Mouse (Mus musculus) retina, postnatal 7 days (tissue): ENCODE measurements at regions not wholly inside any gene's neighbourhood (a gene's known extent, or its start where the extent isn't known, plus 50 kb on each side); places are given as distances from the start of the nearest gene placed in this dataset.
A peak's percentile ranks its signal among the peaks of the same experiment; 100 is the strongest.

Source experiments
- DNase-seq: peaks from one replicate; pipeline ENCODE4 v3.0.0-alpha.2; 2012; ENCODE audit warnings: low read depth, low spot score

DNA sequence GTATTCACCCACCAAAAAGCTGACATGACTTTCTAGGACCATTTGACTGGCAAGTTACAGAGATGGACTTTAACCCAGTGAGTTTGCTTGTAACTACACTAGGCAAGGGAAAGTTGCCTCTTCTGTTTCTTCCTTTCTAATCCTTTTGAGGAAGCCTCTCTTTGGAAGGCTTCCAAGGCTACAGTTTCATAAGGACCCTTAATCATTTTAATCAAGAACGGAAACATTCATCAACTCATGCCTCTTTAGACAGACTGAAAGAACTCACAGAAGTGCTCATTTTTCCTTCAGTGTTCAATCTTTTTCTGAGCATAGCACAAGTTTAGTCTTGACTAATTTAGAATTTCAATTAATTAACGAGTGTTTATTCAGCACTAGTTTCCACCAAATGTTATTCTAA lies 84.2 kb downstream of the Ddx1 start:
- DNase-seq = no peak

DNA sequence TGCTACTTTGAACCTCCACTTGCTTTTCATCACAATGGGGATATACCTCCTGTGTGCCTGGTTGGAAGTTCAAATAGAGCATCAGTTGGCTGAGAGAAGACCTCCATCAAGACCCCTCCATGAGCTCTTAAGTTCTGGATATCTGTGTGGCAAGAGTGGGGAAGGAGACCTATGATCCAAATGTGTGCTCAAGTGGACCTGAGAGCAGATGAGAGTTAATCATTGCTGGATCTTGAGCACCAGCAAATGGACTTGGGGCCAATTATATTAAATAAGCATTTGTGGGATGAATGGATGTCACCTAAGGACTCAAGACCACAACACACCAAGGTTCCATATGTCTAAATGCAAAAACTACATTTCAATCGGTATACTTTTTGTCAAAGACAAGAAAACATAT lies 88.0 kb downstream of the Ddx1 start:
- DNase-seq = no peak

DNA sequence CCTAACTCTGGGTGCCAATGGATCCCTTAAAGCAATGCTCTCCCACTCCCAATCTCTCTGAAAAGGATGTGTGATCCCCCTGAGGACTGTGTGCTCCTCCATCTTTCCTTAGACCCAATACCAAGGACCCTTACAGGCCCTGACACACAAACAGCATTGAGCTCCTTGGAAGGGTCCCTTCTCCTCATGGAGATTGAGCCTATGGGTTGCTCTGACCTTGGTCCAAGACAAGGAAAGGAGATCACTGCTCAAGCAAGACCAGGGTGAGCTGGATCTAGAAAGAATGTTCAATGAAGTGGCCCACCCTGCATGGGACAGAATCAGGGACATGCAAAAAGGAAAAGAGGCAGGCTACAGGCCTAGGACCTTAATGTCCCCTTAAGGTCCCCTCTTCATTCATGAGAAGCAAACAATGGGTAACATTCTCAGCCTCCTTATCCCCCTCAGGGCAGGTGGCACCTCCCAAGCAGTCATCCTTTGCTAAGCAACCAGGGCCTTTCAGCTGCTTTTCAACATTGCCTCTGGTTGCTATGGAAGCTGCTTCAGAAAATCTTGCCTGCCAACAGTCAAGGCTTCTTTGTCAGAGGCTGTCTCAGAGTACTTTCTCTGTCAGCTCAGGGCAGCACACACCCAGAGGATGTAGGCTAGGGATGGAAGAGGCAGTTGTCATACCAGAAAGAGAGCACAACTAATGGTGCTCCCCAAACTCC lies 89.5 kb downstream of the Ddx1 start:
- no peak for DNase-seq

DNA sequence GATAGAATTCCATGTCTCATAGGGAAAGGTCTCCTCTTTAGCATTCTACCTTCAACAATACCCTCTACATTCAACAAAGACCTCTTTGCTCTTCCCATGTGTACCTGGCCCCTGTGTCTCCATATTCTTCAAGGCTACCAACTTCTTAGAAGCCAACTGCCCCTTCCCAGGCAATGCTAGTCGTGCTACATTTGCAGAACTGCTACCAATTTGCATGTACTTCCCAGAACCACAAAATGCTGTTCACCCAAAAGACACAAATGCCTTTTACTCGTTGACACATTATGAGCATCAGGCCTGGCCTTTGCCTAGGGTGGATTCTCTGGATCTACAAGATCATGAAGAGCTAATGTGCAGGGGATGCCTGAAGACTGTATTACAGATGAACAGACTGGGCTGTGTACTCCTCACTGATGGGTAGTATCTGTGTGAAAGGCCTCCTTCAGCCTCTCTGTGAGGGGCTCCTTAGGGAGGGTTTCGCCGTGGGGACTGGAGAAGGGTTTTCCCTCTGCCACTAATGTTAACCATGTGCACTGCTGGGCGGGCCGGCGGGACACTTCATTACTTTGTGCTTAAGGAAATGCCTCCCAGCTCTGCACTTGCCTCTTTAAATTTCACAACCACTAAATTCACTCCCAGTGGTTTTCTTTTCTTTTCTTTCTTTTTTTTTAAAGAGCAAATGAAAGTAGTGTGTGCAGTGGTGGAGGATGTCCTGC lies 91.2 kb downstream of the Ddx1 start:
- DNase-seq = no peak

DNA sequence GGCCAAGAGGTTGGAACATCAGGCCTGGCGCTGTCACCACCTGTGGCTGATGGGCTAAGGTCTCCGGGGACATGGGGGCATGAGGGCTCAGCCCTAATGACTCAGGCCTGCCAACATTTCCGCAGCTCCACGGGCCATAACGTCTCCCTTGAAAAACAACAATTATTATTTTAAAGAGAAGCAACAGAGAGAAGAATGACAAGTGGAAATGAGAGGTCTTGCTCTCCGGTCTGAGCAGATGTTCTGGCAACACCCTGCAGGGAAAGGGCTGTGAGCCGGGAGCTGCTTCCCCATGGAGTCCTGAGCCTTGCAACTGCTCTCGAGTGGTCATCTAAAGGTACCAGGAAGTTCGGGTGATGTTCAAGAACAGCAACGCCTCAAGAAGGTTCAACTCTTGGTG lies 91.9 kb downstream of the Ddx1 start:
- no peak for DNase-seq

DNA sequence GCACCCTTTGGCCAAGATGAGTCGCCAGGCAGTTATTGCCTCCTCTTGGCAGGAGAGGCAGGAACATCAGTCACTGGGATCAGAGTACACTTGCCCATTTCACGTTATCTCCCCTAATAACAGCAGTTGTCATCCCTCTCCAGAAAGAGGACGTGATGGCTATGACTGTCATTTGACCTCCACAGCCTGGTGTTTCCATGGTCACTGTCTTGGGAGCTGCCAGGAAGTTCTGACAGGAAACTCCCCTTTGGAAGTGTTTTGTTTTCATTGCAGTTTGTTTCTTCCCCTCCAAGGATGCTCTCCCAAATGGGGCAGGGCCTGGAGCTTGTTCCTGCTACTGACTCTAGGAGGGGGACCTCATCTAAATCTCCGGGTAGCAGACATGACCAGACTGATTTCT lies 98.3 kb downstream of the Ddx1 start:
- DNase-seq = no peak

DNA sequence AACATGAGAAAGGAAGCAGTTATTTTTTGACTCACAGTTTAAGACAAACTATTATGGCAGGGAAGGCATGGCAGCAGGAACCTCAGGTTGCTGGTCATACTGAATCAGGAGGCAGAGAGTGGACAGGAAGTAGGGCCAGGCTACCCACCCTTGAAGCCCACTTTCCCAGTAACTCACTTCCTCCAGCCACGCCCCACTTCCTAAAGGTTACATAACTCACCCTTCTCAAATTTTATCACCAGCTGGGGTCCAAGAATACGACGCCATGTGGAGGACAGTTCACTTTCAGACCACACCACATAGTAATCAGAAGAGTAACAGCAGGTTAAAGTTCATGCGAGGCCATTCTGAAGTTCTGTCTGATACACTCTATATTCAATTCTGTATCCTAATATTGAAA lies 101.8 kb downstream of the Ddx1 start:
- DNase-seq = no peak

DNA sequence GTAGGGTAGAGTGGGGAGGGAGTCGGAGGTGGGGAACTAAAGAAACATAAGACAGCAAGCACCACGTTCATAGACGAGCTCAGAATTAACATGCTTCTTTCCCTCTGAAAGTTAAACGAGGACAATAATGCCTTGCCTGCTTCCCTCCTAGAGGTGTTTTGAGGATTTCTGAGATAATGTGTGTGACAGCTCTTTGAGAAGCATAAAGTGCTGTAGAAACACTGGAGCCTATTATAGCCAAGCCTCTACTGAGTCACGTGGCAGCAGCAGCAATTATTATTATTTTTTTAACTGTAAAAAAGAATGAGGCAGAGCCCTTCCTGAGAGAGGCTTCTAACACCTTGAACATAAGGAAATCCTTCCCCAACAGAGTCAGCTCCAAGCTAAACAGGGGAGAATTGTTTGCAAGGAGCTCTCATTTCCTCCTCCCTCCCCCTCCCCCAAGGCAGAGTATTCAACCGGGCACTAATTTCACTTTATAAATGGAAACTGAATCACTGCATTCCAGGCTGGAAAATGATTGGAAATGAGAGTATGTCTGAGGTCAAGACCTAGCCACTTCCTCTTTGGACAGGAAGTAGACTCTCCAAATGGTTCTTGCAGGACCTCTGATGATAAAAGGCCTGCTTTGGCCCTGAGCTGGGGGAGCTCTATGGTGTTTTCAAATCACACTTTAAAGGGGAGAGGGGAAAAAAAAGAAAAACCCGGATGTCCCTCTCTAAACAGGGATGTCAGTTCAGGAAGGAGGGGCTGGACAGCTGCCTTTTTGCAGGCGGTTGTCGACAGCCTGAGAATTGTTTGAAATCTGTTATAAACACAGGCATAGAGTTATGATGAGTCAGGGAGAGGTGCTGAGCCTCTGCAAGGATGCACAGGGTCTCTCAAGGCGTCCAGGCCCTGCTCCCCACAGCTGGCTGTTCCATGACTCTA lies 103.6 kb downstream of the Ddx1 start:
- DNase-seq = no peak

DNA sequence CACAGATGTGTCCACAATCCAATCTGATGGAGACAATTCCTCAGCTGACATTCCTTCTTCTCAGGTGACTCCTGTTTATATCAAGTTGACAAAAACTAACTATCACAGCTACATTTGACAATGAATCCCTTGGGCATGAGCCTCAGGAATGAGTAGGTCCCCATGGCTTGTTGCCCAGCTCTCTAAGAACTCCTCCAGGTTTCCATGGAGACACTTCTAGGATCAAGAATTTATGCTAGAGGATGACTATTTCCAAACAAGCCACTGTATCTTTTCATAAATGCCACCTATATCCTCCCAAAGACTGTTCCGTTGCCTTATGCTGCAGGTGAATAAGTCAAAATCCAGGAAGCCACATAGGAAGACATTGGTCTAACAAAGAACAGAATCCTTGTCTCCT lies 104.3 kb downstream of the Ddx1 start:
- no peak for DNase-seq

DNA sequence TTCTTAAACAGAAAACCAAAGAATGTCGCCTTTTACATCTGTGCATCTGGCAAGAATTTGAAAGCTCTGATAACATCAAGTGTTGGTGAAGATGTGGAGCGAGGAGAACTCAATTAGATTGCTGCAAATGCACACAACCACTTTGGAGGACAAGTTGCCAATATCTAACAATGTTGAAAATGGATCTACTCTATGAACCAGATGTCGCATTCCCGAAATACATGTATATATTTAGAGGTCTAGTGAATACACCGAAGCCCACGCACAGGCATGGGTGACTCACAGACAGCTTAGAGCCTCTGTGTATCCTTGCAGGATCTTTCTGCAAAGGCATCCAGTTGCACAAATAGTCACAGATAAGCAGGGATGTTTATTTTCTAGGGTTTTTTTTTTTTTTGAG lies 108.4 kb downstream of the Ddx1 start:
- no peak for DNase-seq

DNA sequence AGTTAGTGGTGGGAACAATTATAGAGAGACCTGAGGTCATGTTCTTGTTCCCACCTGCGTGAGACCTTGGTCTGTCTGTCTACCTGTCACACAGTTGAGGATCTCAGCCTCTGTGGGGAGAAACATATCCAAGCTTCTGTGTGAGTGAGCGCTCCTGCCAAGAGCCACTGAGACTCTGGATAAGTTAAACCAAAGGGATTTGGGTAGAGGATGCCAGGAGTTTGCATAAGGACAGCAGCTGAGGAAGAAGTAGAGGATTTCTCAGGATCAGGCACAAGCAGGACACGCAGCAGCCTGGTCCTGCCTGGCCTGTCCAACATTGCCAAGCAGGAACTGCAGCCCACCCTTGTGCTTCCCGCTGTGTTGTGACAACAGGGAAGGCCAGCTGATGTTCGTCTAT lies 109.8 kb downstream of the Ddx1 start:
- DNase-seq = no peak

DNA sequence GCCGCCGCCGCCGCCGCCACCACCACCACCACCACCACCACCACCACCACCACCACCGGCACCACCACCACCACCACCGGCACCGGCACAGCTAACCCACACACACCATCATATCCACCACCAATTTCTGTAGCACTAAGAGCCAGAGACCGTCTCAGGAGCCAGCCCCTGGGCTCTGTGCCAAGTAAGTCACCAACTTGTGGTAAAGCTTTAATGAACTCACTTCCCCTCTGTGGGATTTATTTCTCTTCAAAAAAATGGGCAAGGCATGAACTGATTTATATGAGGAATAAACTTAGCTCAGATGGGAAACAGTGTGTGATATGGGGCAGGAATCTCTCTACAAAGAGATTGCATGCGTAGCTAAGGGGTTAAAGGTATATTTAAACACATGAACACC lies 114.8 kb downstream of the Ddx1 start:
- DNase-seq = no peak

DNA sequence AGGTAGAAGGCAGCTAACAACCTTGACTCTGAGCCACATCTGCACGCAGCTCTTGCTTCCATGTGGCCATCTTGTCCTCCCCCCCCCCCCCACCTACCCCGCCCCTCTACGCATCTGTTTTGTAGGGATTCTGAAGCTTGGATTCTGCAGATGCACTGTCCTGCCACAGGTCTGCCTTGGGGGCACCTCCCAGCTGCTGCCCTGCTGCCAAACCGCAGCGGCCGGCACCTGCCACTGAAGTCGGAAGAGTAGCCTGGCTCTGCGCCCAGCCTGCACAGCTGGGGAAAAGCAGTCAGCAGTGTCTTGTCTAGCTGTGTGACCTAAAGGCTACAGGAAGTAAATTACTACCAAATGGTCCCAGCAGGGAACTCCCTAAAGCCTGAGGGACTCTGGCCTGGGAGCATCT lies 119.3 kb downstream of the Ddx1 start:
- no peak for DNase-seq

DNA sequence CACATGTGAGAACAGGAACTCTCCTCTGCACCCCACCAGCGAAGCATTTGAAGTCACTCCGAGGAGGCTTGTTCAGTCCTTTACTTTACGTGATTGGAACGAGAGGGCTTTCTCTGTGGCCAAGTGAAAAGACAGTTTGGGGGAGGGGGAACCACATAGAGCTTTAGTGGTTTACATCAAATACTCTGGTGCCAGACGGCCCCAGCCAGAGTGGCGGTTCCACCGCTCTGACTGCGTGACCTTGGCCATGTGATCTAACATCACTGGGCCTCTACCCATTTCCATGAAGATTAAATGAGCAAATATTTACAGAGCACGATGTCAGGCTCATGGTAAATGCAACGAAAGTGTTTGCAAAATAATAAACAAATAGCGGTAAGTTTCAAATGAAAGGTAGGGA lies 121.6 kb downstream of the Ddx1 start:
- DNase-seq = no peak

DNA sequence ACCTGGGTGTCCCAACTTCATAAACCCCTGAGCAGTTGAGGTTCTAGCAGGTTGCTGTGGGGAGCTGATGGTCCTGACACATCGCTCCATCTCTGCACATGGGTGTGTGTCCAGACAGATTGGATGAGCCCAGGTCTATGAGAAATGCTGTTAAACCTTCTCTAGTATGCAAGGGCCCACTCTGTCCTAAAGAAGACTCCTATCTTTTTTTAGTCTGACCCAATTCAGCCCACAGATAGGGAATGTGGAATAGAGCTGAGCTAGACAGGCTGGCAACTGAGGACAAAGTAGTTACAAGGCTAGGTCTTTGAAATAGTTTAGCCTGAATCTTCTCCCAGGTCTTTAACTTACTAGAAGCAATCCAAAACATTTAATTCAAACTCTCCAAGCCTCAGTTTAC lies 124.0 kb downstream of the Ddx1 start:
- DNase-seq = no peak

DNA sequence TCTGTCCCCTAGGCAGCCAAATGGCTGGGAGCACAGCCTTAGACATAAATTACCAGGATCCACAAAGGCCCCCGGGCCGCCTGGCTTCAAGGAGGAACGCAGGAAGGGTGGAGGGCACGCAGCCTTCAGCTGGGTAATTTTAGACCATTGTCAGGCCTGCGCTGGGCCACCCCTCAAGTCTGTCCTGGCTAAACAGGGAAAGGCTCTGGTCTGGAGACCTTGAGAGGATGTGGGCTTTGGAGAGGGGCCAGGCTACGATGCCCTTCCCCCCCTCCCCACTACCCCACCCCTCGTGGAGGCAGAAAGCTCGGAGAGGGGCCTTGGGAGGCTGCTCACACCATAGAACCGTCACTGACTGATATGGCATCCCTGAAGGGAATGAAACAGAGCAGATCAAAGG lies 126.7 kb downstream of the Ddx1 start:
- DNase-seq = no peak

DNA sequence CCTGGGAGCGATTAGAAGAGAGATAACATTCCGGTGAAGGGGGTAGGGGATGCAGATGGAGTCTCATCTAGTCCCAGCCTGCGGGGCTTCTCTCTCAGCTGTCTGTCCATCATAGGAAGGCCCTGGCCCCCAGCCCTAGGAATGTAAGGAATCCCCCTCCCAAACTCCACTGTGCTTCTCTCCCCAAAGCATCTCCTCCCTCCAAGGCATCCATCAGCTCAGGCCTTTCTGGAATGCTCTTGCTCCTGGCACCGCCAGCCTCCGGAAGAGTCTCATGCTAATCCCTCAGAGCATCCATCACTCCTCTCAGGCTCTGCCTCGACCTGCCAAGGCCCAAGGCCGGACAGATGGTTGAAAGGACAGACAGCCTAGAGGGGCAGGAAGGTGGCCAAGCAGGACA lies 128.4 kb downstream of the Ddx1 start:
- DNase-seq = no peak

DNA sequence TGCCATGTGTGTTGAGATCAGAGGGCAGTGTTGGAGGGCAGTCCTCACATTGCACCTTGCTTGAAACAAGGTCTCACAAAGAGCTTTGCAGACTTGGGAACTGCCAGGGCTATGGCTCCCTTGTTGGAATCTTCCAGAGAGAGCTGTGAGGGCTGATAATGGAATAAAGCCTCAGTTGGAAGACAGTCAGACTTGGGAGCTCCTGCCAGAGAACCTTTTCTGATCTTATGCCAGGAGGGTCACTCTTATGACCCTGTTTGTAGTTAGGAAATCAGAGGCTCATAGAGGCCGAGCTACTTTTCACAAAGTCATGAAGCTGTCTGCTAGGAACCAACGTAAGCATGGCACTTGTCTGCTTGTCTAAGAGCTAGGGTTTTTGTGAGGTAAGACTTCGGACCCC lies 129.4 kb downstream of the Ddx1 start:
- DNase-seq = no peak

DNA sequence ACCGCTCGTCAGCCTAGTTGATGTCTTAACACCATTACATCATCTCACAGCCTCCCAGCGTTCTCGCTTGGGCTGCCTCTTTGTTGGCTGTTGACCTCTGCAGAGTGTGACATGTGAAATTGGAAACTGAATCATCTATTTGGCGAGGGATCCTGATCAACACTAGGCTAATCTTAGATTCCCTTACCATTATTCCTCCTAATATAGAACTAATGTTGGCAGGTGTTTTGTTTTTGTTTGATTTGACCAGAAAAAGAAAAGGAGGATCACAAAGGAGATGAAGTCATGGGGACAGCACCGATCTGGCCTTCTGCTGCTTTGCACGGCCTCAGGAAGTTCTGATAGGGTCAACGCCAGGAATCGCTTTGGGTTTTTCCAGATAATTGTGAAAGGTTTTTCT lies 131.0 kb downstream of the Ddx1 start:
- no peak for DNase-seq

DNA sequence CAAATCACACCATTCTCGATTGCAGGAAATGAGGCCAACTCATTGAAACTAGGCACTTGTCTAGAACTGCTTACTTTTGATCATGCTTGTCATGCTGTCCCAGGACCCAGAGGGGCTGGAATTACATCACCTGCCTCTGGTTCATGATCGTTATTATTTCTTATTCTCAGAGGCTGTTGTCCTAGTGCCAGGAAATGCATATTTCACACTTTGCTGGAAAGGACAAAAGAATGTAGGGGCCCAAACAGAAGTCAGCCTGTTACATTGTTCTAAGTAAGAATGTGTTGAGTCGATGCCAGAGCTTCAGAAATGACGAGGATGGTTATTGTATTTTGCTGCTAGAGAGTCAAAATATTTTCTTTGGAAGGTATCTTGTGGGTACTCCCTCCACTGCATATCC lies 134.7 kb downstream of the Ddx1 start:
- DNase-seq = no peak

DNA sequence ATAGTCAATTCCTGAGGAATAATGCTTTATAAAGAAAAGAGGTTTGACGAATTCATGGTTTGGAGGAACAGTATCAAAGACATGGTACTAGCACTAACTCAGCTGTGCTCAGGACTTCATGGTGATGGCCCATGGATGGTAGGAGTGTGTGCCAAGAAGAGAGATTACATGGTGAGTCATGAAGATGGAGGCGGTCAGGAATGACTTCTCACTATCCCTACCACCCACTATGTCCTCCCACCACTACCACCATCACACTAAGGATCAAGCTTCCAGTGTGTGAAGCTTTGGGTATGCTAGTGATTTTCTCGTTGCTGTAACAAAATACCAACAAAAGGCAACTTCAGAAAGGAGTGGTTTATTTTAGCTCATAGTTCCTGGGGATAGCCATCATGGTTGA lies 142.1 kb downstream of the Ddx1 start:
- DNase-seq = no peak

DNA sequence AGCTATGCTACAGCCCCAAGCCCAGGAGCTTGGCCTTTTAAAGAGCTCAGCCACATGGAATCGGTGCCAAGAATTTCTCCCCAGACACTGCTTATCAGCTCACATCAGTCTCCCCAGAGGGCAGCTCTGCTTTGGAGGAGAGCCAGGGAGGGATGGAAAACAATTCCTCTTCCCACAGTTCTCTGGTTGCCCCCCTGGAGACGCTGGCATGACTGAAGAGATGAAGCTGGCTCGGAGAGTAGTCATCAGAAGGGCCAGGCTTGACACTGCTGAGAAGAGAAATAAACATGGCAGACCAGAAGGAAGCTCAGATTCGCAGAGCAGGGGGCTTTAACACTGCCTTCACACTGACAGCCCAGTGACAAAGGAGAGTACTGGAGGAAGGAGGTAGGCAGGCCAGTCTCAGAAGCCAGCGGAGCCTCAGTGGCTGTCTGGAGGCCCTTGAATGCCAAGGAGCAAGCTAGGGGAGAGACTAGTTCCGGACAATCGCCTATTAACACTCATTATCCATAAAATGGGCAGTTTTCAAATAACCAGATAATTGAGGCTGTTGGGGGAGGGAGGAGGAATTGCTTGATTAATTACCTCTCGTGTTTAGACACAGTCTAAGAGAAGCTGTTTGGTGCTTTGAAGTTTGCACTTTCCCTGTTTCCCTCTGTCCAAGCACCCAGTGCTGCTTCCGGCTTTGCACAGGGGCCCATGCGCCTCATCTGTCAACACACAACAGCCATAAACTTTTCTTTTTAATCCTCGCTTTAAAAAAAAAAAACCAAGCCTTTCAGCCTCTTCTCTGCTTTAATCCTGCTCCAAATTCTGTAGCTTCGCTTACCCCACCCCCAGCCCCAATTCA lies 148.3 kb downstream of the Ddx1 start:
- DNase-seq = peak; percentile 4
